Mouse (Mus musculus) embryonic facial prominence, embryonic 11.5 days (tissue): ENCODE data around the gene Madd. TPM values are rescaled to one million over a fixed set of nuclear protein-coding genes. Genes with fewer than 3 reads are reported as not detected.

Source experiments
- ATAC-seq: fragments of 200-750 bp; cut with Nextera tagmentation; replicated peaks from 2 replicates; pipeline ENCODE4 v1.8.0; 2017; ENCODE audit warnings: low read depth; ENCODE audit not compliant: insufficient number of reproducible peaks, low FRiP score, low TSS enrichment
- DNase-seq: peaks from one replicate; pipeline ENCODE4 v3.0.0-alpha.2; 2015; ENCODE audit warnings: low spot score
- H3K27ac ChIP-seq: fragments of 300-500 bp; sonication (generic); replicated peaks from 2 replicates; pipeline ENCODE4 v1.5.1; 2014; ENCODE audit warnings: mild to moderate bottlenecking, low read depth, low read length, control low read depth
- H3K27me3 ChIP-seq: fragments of 300-500 bp; sonication (generic); 2 replicates; pipeline ENCODE4 v1.6.1; 2014; ENCODE audit warnings: mild to moderate bottlenecking, low read length, moderate library complexity, mixed read lengths; ENCODE audit not compliant: control insufficient read depth, insufficient read depth
- H3K36me3 ChIP-seq: fragments of 300-500 bp; sonication (generic); replicated peaks from 2 replicates; pipeline ENCODE4 v1.6.1; 2014; ENCODE audit warnings: low read depth, mild to moderate bottlenecking, low read length, moderate library complexity, mixed read lengths; ENCODE audit not compliant: control insufficient read depth, insufficient read depth
- H3K4me1 ChIP-seq: fragments of 300-500 bp; sonication (generic); 2 replicates; pipeline ENCODE4 v1.6.1; 2014; ENCODE audit warnings: low read length, mixed read lengths; ENCODE audit not compliant: control insufficient read depth, insufficient read depth
- H3K4me2 ChIP-seq: fragments of 300-500 bp; sonication (generic); 2 replicates; pipeline ENCODE4 v1.6.1; 2014; ENCODE audit warnings: low read depth, mild to moderate bottlenecking, control low read depth, low read length, moderate library complexity
- H3K4me3 ChIP-seq: fragments of 300-500 bp; sonication (generic); 2 replicates; pipeline ENCODE4 v1.5.1; 2014; ENCODE audit warnings: low read depth, low read length, control low read depth
- H3K9ac ChIP-seq: fragments of 300-500 bp; sonication (generic); replicated peaks from 2 replicates; pipeline ENCODE4 v1.6.1; 2014; ENCODE audit warnings: mild to moderate bottlenecking, control low read depth, low read length
- H3K9me3 ChIP-seq: fragments of 300-500 bp; sonication (generic); replicated peaks from 2 replicates; pipeline ENCODE4 v1.6.1; 2016; ENCODE audit warnings: mild to moderate bottlenecking, low read length, inconsistent platforms, mixed read lengths; ENCODE audit not compliant: control insufficient read depth
- WGBS: fragments of 180-500 bp; shearing (Covaris S2); extraction: QIAGEN DNeasy Blood & Tissue Kit; methylation state at CpG from one replicate; pipeline ENCODE4 v1.1.7; 2014; 5-methylcytosine and 5-hydroxymethylcytosine counted together
- polyA plus RNA-seq: library from polyadenylated mRNA; unstranded; fragments of >200 nt; fragmentation: Nextera tagmentation; extraction: Ambion mirVana; gene quantifications from 2 replicates; pipeline ENCODE4 v1.2.1, GENCODE M21; 2014

The Madd gene
- polyA plus RNA-seq, 1 experiment from 2014 or later, result 8.0 TPM

DNA sequence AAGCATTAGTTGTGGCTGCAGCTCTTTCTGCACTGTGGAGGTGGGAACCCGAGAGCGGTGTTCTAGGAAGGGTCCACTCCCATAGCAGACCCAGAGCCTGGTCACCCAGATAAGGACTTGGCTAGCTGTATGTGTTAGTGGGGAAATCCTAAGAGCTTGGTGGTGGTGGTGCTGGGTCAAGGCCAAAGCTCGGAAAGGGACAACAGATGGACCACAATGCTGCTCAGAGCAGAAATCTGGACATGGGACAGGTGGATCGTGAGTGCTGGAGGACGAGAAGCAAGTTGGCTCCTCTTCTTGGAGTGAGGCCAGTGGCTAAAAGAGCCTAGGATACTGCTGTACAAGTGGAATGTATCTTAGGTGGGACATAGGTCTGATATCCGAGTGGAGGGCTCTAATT, 64.1 kb downstream of the Madd start:
- Histone ChIP-seq H3K27me3 (no peaks in the 10 kb centered on the region), H3K9me3 (no peaks in the 10 kb centered on the region), H3K4me3 (no peak overlapping the region), H3K36me3 (no peaks in the 10 kb centered on the region), H3K4me2 (no peak overlapping the region), H3K4me1 (peaks cover 2% of the 10 kb centered on the region; the same call in 1 of the 2 replicates), H3K27ac (no peak overlapping the region), H3K9ac (no peak overlapping the region)
- no peak for DNase-seq
- ATAC-seq, result no peak
- WGBS, result 85% methylated on average over 6 of the region's 6 CpGs

DNA sequence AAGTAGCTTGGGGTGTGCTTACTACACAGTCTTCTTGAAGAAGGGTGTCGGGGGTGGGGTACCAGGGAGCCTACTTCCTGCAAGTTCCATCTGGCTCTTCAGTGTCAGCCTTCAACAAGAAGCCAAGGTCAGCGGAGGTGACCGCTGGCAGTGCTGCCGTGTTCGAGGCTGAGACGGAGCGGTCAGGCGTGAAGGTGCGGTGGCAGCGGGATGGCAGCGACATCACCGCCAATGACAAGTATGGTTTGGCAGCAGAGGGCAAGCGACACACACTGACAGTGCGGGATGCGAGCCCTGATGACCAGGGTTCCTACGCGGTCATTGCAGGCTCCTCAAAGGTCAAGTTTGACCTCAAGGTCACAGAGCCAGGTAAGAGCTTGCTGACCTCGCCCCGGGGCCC, 64.6 kb downstream of the Madd start:
- no peak for DNase-seq
- no peaks in the 10 kb centered on the region for H3K27me3 ChIP-seq
- H3K4me2 ChIP-seq, result no peak overlapping the region
- peaks cover 2% of the 10 kb centered on the region; the same call in 1 of the 2 replicates for H3K4me1 ChIP-seq
- WGBS, result 86% methylated on average over 19 of the region's 19 CpGs
- no peaks in the 10 kb centered on the region for H3K9me3 ChIP-seq
- no peak overlapping the region for H3K27ac ChIP-seq
- no peak overlapping the region for H3K9ac ChIP-seq
- no peak for ATAC-seq
- H3K36me3 ChIP-seq, result no peaks in the 10 kb centered on the region
- no peak overlapping the region for H3K4me3 ChIP-seq

DNA sequence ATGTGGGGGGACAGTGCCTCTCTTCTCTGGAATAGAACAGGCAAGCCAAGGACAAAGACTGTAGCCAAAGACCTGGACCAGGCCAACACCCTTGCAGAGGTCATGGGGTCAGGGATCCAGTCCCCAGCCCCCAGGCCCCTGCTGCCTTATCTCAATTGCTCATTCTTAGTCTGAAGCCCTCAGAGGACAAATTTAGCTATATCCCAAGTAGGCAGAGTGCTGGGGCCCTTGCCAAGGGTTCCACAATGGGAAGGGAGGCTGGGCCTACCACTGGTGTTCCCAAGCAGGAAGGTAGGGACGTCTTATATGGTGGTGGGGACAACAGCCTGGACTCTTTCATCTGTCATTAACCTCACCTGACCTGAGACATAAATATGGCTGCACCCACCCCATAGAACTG, 65.0 kb downstream of the Madd start:
- H3K27ac ChIP-seq, result no peak overlapping the region
- no peak overlapping the region for H3K4me2 ChIP-seq
- WGBS, result 56% methylated on average over 1 of the region's 1 CpGs
- H3K9me3 ChIP-seq, result no peaks in the 10 kb centered on the region
- DNase-seq (no peak), ATAC-seq (no peak)
- H3K9ac ChIP-seq, result no peak overlapping the region
- peaks cover 2% of the 10 kb centered on the region; the same call in 1 of the 2 replicates for H3K4me1 ChIP-seq
- H3K27me3 ChIP-seq, result no peaks in the 10 kb centered on the region
- no peak overlapping the region for H3K4me3 ChIP-seq
- no peaks in the 10 kb centered on the region for H3K36me3 ChIP-seq

DNA sequence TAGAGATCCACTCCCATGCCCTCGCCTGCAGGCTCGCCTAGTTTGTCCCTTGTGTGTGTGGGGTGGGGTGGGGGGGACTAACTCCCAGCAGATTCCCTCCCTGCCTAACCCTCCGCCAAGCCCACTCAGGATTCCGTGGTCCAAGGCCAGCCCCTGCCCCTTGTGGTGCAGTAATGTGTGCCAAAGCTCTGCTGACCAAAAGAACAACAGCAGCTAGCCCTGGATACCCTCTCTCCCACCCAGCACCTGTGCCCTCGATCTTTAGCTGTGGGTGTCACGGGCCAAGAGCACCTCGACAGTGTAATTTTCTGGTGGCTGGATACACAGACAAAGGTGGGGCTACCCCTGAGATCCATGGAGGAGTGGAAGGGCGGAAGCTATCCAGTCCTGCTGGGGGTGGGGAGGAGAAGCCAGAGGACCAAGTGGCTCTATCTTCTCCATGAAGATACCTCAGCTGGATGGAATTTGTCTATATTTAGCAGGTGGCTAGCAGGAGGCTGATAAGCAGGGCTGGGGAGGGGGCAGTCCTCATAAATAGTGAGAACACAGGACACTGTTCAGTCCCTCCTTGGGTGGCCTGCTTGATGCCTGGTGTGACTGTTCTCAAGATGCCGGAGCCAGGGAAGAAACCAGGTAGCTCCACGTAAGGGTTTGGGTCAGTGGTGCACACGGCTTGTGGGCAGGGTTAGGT, 65.9 kb downstream of the Madd start, which contains the start of gene Mybpc3:
Gene Mybpc3 (plus strand): TSS at position 560 of the 691 bp plus-strand sequence.
- Histone ChIP-seq H3K4me2 (no peak within 1 kb of the TSS), H3K27me3 (no peaks in the 10 kb centered on the region), H3K4me1 (peaks cover 2% of the 10 kb centered on the region; the same call in 1 of the 2 replicates), H3K9me3 (no peaks in the 10 kb centered on the region), H3K4me3 (no peak within 1 kb of the TSS), H3K36me3 (no peaks in the 10 kb centered on the region), H3K9ac (no peak within 1 kb of the TSS), H3K27ac (no peak within 1 kb of the TSS)
- WGBS, result 83% methylated on average over 11 of the region's 11 CpGs
- DNase-seq (no peak), ATAC-seq (no peak)

DNA sequence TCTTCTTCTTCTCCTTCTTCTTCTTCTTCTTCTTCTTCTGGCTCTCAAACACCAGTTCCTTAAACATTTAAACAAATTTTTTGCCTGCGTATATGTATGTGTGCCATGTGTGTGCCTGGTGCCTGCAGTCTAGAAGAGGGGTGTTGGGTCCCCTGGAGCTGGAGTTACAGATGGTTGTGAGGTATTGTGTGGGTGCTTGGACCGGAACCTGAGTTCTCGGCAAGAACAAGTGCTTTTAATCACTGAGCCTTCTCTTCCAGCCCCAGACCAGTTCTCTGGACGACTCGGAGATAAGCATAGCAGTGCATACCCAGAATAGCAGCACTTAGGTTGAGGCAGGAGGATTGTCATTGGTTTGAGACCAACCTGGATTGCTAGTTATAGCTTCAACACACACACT, 66.8 kb downstream of the Madd start:
- H3K4me2 ChIP-seq, result no peak overlapping the region
- no peaks in the 10 kb centered on the region for H3K9me3 ChIP-seq
- no peaks in the 10 kb centered on the region for H3K27me3 ChIP-seq
- DNase-seq (no peak), ATAC-seq (no peak)
- H3K9ac ChIP-seq, result no peak overlapping the region
- no peak overlapping the region for H3K4me3 ChIP-seq
- no peak overlapping the region for H3K27ac ChIP-seq
- WGBS, result 87% methylated on average over 5 of the region's 5 CpGs
- H3K4me1 ChIP-seq, result peaks cover 2% of the 10 kb centered on the region; the same call in 1 of the 2 replicates
- no peaks in the 10 kb centered on the region for H3K36me3 ChIP-seq

DNA sequence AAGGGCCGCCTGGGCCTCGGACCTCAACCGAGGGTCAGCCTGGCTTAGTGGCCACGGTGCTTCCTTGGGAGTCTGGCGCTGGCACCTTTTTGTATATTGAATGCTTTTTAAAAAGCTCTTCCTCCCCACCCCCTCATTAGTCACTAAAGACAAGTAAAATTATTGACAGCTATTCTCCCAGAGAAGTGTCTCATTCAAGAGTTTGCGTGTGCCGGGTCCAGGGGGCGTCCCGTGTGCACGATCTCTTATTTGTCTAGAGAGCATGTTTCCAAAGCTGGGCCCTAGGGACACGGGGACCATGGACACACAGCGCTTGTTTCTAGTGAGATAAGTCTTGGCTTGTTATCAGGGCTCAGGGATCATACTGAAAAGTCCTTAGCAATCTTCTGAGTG, 68.1 kb downstream of the Madd start:
- ATAC-seq (no peak), DNase-seq (peak; percentile 8)
- H3K36me3 ChIP-seq, result no peaks in the 10 kb centered on the region
- H3K4me1 ChIP-seq, result peaks cover 2% of the 10 kb centered on the region; the same call in 1 of the 2 replicates
- 35% methylated on average over 12 of the region's 12 CpGs for WGBS
- H3K27ac ChIP-seq, result no peak overlapping the region
- H3K9me3 ChIP-seq, result no peaks in the 10 kb centered on the region
- H3K4me2 ChIP-seq, result peak overlapping the region; percentile 89
- H3K9ac ChIP-seq, result peak overlapping the region; percentile 71
- no peaks in the 10 kb centered on the region for H3K27me3 ChIP-seq
- H3K4me3 ChIP-seq, result peak overlapping the region; percentile 38

DNA sequence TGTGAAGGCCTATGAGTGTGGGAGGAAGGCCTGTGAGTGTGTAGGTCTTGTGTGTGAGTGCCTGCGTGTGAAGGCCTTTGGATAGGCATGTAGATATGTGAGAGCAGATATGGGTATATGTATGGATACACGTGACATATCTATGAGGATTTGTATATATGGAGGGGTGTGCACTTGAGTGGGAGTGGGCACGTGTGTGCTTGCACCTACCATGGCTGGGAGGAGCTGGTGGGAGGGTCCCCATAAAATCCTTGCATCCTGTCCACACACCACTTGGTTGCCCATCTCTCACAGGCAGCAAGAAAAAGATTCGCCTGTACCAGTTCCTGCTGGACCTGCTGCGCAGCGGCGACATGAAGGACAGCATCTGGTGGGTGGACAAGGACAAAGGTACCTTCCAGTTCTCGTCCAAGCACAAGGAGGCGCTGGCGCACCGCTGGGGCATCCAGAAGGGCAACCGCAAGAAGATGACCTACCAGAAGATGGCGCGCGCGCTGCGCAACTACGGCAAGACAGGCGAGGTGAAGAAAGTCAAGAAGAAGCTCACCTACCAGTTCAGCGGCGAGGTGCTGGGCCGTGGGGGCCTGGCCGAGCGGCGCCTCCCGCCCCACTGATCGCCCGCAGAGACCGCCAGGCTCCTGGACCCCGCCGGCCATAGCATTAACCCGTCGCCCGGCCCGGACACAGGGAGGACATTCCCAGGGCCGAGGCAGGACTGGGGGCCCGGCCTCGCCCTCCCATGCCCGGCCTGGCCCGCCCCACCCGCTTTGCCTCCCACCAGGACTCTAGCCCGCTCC, 68.7 kb downstream of the Madd start:
- Histone ChIP-seq H3K9me3 (no peaks in the 10 kb centered on the region), H3K9ac (peak overlapping the region; percentile 71), H3K4me3 (peak overlapping the region; percentile 38), H3K27me3 (no peaks in the 10 kb centered on the region), H3K4me2 (peak overlapping the region; percentile 89), H3K4me1 (peaks cover 2% of the 10 kb centered on the region; the same call in 1 of the 2 replicates), H3K36me3 (no peaks in the 10 kb centered on the region), H3K27ac (no peak overlapping the region)
- 8% methylated on average over 42 of the region's 42 CpGs for WGBS
- ATAC-seq (peak; percentile 76), DNase-seq (peak; percentile 95)

DNA sequence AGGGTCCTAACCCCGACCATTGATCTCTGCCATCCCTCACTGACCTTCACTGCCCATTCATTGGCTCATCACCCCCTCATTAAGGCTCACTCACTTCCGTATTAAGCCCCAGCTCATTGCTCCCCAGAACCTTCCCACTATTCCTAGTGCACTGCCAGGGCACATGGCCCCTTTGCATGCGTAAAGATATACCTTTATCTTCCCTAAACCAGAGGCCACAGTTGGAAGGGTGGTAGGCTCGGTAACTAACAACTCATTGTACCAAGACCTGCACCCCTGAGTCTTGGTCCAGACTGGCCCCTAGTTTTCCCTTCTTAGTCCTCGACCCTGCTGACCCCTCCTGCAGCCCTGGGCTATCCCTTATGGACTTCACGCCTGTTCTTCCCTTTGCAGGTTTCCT, 69.8 kb downstream of the Madd start:
- Histone ChIP-seq H3K4me3 (no peak overlapping the region), H3K4me1 (peaks cover 2% of the 10 kb centered on the region; the same call in 1 of the 2 replicates), H3K9ac (no peak overlapping the region), H3K27me3 (no peaks in the 10 kb centered on the region), H3K9me3 (no peaks in the 10 kb centered on the region), H3K27ac (no peak overlapping the region), H3K36me3 (no peaks in the 10 kb centered on the region), H3K4me2 (no peak overlapping the region)
- no peak for DNase-seq
- no peak for ATAC-seq
- WGBS, result 75% methylated on average over 6 of the region's 6 CpGs
